Mouse (Mus musculus): ENCODE measurements around the gene Gpr171.

Gene Gpr171

DNA sequence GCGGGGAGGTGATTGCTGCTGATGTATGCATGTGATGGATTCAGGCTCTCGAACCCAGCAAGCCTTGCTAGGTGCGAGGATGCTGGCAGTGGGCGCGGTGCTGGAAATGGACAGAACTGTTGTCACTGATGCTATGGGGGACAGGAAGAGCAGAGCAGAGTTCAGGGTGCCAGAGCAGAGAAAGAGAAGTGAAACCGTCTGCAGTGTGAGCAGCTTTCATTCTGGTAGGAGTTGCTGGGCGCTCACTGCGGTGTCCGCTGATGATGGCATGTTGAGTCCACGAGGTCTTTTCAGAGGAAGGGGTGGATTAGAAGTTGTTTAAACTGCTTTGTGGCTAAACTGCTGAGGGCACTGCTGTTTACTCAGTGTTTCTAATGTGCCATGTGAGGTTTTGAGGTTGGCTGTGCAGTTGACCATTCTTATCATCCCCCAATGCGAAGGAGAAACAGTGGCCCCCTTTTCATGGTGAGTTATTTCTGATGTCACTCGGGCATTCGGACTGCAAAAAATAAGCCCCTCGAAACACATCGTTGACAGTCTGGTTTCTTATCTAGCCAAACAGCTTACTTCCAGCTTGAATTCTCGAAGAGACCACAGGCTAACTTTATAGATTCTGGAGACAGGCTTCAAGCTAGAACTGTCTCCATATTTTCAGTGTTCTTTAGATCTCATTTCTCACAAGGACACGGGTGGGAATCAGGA, 46.6 kb downstream of the Gpr171 start:
- no peak for DNase-seq (ENCODE audit: low read depth)
